Mouse (Mus musculus): ENCODE data around the gene Gm20877. TPM values are rescaled to one million over a fixed set of nuclear protein-coding genes. Genes with fewer than 3 reads are reported as not detected.

The Gm20877 gene
- polyA plus RNA-seq (2014; fragmentation: Illumina TruSeq; extraction: RNeasy Lipid Tissue Mini Kit (QIAGEN cat#74804); ENCODE audit: low read depth, low replicate concordance) = not detected

GRCm38 (mm10) chrY:17093573-17093972 is at the start of gene Gm20877:
Gene Gm20877, plus strand, starts transcription at chrY:17093873.

